Mouse (Mus musculus): ENCODE data around the gene Fgf10.

Fgf10 gene

DNA sequence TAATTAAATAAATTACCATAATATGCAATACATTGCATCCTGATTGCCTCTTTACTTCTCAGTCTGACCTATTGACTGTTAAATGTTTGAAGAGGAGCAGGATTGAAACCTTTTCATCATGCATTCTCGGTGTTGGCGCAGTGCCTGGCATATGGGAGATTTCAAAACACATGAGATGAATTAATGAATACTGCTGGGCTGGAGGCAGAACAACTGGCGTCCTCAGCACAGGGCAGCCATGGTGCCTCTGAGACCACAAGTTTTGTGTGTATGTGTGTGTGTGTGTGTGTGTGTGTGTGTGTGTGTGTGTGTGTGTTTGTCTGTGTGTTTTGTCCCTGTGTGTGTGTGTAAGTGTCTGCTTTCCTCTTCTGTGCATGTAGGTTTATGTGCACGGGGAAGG, 165.5 kb downstream of the Fgf10 start:
- DNase-seq (ENCODE audit: low read depth, low spot score): no peak

All from telencephalon, adult 2 months (tissue).